ENCODE assay signal across 8 mouse cellular contexts in genomic region chr3:100359036-100359435, GRCm38 (mm10).
DNase-seq lines count a peak whose midpoint lies in the region; ATAC-seq lines count a peak whose summit lies in the region.

No protein-coding gene starts in this region.

- peak overlapping the region; percentile 60 for H3K4me2 ChIP-seq in heart, embryonic 12.5 days
- peak overlapping the region; percentile 54 for H3K4me2 ChIP-seq in kidney, embryonic 16.5 days (replicated peaks; ENCODE audit: low read depth, low read length)
- H3K4me2 ChIP-seq in limb, embryonic 15.5 days: peak overlapping the region; percentile 40
- peak overlapping the region; percentile 58 for H3K4me2 ChIP-seq in midbrain, embryonic 16.5 days (ENCODE audit: low read length)

- H3K9ac ChIP-seq in heart, embryonic 12.5 days: 0 out of 2 replicates have a peak overlapping the region, but pooled peaks have one; percentile 10
- peak overlapping the region; percentile 53 for H3K9ac ChIP-seq in kidney, embryonic 16.5 days (replicated peaks; ENCODE audit: low read length)
- no peak overlapping the region for H3K9ac ChIP-seq in limb, embryonic 15.5 days
- peak overlapping the region; percentile 56 for H3K9ac ChIP-seq in midbrain, embryonic 16.5 days (ENCODE audit: low read depth, low read length)

- H3K4me1 ChIP-seq in heart, embryonic 12.5 days (replicated peaks): no peaks in the 10 kb centered on the region
- H3K4me1 ChIP-seq in kidney, embryonic 16.5 days (ENCODE audit: insufficient read depth, low read length): 0 out of 2 replicates have a peak, but pooled peaks cover 4% of the 10 kb centered on the region
- 0 out of 2 replicates have a peak, but pooled peaks cover 7% of the 10 kb centered on the region for H3K4me1 ChIP-seq in limb, embryonic 15.5 days
- peaks cover 2% of the 10 kb centered on the region; the same call in 1 of the 2 replicates for H3K4me1 ChIP-seq in midbrain, embryonic 16.5 days (ENCODE audit: control insufficient read depth, insufficient read depth, low read length)

- no peaks in the 10 kb centered on the region for H3K27me3 ChIP-seq in heart, embryonic 12.5 days (replicated peaks)
- H3K27me3 ChIP-seq in kidney, embryonic 16.5 days (ENCODE audit: insufficient read depth, low read length): no peaks in the 10 kb centered on the region
- H3K27me3 ChIP-seq in limb, embryonic 15.5 days: no peaks in the 10 kb centered on the region
- no peaks in the 10 kb centered on the region for H3K27me3 ChIP-seq in midbrain, embryonic 16.5 days (ENCODE audit: control insufficient read depth, insufficient read depth, low read depth, low read length)

- H3K27ac ChIP-seq in heart, embryonic 12.5 days (ENCODE audit: poor library complexity, severe bottlenecking): no peak overlapping the region
- no peak overlapping the region for H3K27ac ChIP-seq in kidney, embryonic 16.5 days (ENCODE audit: low read length)
- H3K27ac ChIP-seq in limb, embryonic 15.5 days: no peak overlapping the region
- H3K27ac ChIP-seq in midbrain, embryonic 16.5 days (ENCODE audit: low read length): no peak overlapping the region

- H3K4me3 ChIP-seq in heart, embryonic 12.5 days: peak overlapping the region; percentile 21
- peak overlapping the region; percentile 32 for H3K4me3 ChIP-seq in kidney, embryonic 16.5 days (ENCODE audit: low read length)
- peak overlapping the region; percentile 15; the same call in 1 of the 2 replicates for H3K4me3 ChIP-seq in limb, embryonic 15.5 days
- peak overlapping the region; percentile 24 for H3K4me3 ChIP-seq in midbrain, embryonic 16.5 days (ENCODE audit: low read depth, low read length)

- no peak for ATAC-seq in heart, embryonic 12.5 days (ENCODE audit: insufficient number of reproducible peaks, low FRiP score)
- peak; percentile 91 for ATAC-seq in kidney, embryonic 16.5 days (ENCODE audit: low FRiP score, low TSS enrichment)
- ATAC-seq in limb, embryonic 15.5 days (ENCODE audit: insufficient number of reproducible peaks, low FRiP score, low TSS enrichment, low read depth): no peak
- ATAC-seq in midbrain, embryonic 16.5 days: peak; percentile 94

- no peaks in the 10 kb centered on the region for H3K9me3 ChIP-seq in heart, embryonic 12.5 days (replicated peaks)
- no peaks in the 10 kb centered on the region for H3K9me3 ChIP-seq in kidney, embryonic 16.5 days (ENCODE audit: low read length)
- H3K9me3 ChIP-seq in limb, embryonic 15.5 days: no peaks in the 10 kb centered on the region
- H3K9me3 ChIP-seq in midbrain, embryonic 16.5 days (replicated peaks; ENCODE audit: control insufficient read depth, low read length, poor library complexity, severe bottlenecking): no peaks in the 10 kb centered on the region

- DNase-seq in urinary bladder, postnatal 14 days (ENCODE audit: low spot score): peak; percentile 42
- no peak for DNase-seq in urinary bladder, postnatal 10 days (ENCODE audit: low spot score)
- DNase-seq in embryo, embryonic 9.5 days (ENCODE audit: extremely low spot score): peak; percentile 45
- peak; percentile 28 to 31 for DNase-seq in spleen, postnatal 36 days (ENCODE audit: low spot score in 2 of 2)

- H3K36me3 ChIP-seq in heart, embryonic 12.5 days: no peaks in the 10 kb centered on the region
- no peaks in the 10 kb centered on the region for H3K36me3 ChIP-seq in kidney, embryonic 16.5 days (ENCODE audit: insufficient read depth, low read length)
- no peaks in the 10 kb centered on the region for H3K36me3 ChIP-seq in limb, embryonic 15.5 days
- H3K36me3 ChIP-seq in midbrain, embryonic 16.5 days (ENCODE audit: control insufficient read depth, insufficient read depth, low read length): no peaks in the 10 kb centered on the region

- 19% methylated on average over 8 of the region's 8 CpGs for WGBS in heart, embryonic 12.5 days
- WGBS in kidney, embryonic 16.5 days: 14% methylated on average over 8 of the region's 8 CpGs
- WGBS in limb, embryonic 15.5 days: 19% methylated on average over 8 of the region's 8 CpGs
- WGBS in midbrain, embryonic 16.5 days: 17% methylated on average over 8 of the region's 8 CpGs

Comparison
In these comparisons a context has a peak if more than half of its experiments do, and no peak if none do; other contexts are left out.
1. ATAC-seq: peak in kidney, embryonic 16.5 days (single experiment) and midbrain, embryonic 16.5 days (single experiment); none in heart, embryonic 12.5 days (single experiment) and limb, embryonic 15.5 days (single experiment).
2. Peak in every context shown above with its lines, with median percentiles within 50 percentile points of each other: H3K4me2 ChIP-seq and H3K4me3 ChIP-seq.